Mouse (Mus musculus): ENCODE data around the gene Ptgfr. TPM values are rescaled to one million over a fixed set of nuclear protein-coding genes. Genes with fewer than 3 reads are reported as not detected.

The Ptgfr gene
- 0.25 and 0.42 TPM in 2 replicates for polyA plus RNA-seq (2012; rRNA removed)

DNA sequence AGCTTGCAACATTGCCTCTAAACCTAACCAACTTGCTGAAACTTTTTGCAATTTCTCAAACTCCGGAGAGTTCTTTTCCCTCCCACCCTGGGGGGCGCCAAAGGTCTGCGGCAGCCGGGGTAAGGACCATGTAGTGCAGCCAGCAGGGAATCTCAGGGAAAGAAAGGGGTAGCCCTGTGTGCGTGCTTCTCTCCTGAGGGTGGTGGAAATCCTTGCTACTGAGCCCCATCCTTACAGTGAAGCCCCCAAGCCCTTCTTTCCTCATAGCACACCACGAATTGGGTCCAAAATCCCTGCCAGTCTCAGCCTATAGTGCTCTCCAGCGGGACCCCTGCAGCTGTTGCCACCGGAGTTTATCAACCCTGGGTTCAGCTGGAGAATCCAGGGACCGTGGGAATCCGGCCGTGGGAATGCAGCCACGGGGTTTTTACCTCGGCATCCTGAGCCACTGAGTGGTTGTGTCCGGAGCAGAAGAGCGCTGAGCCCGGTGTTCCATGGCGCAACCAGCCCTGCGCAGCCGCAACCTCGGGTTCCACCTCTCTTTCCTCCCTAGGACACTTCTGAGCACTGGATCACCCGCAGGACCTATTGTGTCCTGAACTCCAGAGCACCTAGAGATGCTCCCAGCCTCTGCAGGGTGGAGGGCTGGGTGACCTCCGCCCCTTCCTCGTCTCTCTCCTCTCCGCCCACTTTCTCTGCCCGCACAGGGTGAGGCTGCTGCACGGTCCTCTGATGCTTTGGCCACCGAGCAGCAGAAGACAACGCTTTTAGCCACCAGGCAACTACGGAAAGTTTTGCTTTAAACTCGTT is at the start of gene Ptgfr:
Gene Ptgfr (minus strand): TSS at position 760 of the 810 bp plus-strand sequence.
- DNase-seq (ENCODE audit: low read depth): peak; percentile 61
- peak; percentile 44; the same call in 1 of the 2 replicates for TF ChIP-seq CTCF (IDR thresholded peaks at IDR 0.05; ENCODE audit: borderline replicate concordance, extremely low read depth, insufficient read depth, insufficient read length)
- TF ChIP-seq POLR2A (IDR thresholded peaks at IDR 0.05; ENCODE audit: borderline replicate concordance, extremely low read depth, insufficient read depth, insufficient read length, poor library complexity, severe bottlenecking): no peak

DNA sequence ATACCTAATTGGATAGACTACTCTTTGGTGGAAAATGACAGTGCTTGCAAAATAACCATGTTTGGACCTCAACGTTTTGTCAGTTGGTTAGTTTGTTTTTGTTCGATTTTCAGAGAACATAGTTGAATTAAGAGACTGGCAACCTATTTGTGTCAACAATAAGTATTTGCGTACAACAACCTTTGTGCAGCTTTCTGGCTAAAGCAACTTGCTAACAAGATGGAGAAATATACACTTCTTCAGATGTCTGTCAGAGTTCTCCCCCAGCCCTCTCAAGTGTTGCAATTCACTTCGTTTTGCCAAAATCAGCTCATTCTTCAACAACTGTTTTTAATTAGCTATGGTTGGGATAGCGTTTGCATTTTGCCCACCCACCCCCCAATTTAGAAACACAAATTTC is 46.5 kb upstream of the Ptgfr start:
- TF ChIP-seq POLR2A (IDR thresholded peaks at IDR 0.05; ENCODE audit: borderline replicate concordance, extremely low read depth, insufficient read depth, insufficient read length, poor library complexity, severe bottlenecking) (no peak), CTCF (IDR thresholded peaks at IDR 0.05; ENCODE audit: borderline replicate concordance, extremely low read depth, insufficient read depth, insufficient read length) (no peak)
- no peak for DNase-seq (ENCODE audit: low read depth)

DNA sequence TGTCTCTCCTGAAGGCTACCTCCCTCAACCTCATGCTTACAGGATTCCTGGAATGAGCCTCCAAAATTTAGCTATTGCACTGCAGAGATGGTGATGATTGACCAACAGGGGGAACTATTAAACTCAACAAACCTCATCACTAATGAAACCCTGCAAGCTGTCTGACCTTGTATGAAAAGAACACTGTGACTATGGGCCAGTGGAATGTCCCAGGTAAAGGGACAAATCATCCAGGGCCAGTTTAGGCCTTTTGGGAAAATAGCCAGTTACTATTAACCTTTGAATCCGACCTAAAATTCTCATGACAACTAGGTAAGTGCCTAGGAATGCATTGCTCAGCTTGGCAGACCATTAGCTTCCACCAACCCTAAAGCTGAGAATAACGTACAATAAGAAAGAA is 42.6 kb upstream of the Ptgfr start:
- TF ChIP-seq CTCF (IDR thresholded peaks at IDR 0.05; ENCODE audit: borderline replicate concordance, extremely low read depth, insufficient read depth, insufficient read length): no peak
- no peak for TF ChIP-seq POLR2A (IDR thresholded peaks at IDR 0.05; ENCODE audit: borderline replicate concordance, extremely low read depth, insufficient read depth, insufficient read length, poor library complexity, severe bottlenecking)
- DNase-seq (ENCODE audit: low read depth): no peak

DNA sequence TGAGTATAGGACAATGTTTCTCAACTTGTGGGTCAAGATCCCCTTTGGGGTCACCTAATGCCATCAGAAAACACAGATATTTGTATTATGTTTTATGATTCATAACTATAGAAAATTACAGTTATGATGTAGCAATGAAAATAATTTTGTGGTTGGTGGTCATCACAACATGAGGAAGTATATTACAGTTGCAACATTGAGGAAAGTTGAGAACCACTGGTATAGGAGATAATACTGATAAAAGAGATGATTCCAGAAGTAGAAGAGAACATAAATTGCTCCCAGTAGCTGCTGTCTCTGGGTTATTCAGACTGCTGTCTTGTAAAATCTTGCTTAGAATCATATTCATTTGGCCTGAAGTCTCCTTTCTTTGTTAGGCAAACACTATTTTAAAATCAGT is 31.5 kb upstream of the Ptgfr start:
- no peak for DNase-seq (ENCODE audit: low read depth)
- TF ChIP-seq POLR2A (IDR thresholded peaks at IDR 0.05; ENCODE audit: borderline replicate concordance, extremely low read depth, insufficient read depth, insufficient read length, poor library complexity, severe bottlenecking): no peak
- no peak for TF ChIP-seq CTCF (IDR thresholded peaks at IDR 0.05; ENCODE audit: borderline replicate concordance, extremely low read depth, insufficient read depth, insufficient read length)

DNA sequence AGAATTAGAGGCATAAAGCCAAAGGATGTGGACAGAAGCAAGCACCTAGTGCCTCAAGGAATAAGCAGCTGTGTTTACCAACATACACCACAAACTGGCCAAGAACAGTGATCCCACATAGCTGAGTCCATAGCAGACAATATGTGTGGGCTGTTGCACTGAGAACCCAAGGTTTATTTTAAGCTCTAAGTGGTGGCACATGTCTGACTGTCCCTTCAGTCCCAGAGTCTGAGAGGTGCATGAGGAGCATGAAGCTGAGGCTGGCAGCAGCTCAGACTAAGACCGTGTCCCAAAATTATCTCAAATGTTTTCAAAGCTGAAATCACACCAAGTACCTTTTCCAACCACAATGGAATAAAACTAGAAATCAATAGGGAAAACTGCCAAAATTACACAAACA is 13.9 kb upstream of the Ptgfr start:
- no peak for TF ChIP-seq POLR2A (IDR thresholded peaks at IDR 0.05; ENCODE audit: borderline replicate concordance, extremely low read depth, insufficient read depth, insufficient read length, poor library complexity, severe bottlenecking)
- no peak for TF ChIP-seq CTCF (IDR thresholded peaks at IDR 0.05; ENCODE audit: borderline replicate concordance, extremely low read depth, insufficient read depth, insufficient read length)

DNA sequence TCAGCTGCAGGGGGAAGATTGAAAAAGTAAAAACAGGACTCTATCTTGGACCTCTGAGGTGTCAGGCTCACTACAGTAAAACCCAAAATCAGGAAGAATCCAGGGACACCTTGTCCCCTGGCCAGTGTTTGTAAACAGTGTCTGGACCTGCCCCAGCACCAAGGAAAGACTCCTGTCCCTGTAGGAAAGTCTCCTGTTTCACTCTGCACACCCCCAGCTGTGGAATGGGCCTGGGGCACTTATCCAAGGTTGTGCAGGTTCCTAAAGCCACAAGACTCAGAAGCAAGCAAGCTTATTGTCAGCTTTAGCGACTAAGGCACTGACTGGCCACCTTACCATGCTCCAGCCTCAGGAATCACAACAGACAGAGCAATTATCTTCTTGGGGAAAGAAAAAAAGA is 13.2 kb upstream of the Ptgfr start:
- TF ChIP-seq POLR2A (IDR thresholded peaks at IDR 0.05; ENCODE audit: borderline replicate concordance, extremely low read depth, insufficient read depth, insufficient read length, poor library complexity, severe bottlenecking) (no peak), CTCF (IDR thresholded peaks at IDR 0.05; ENCODE audit: borderline replicate concordance, extremely low read depth, insufficient read depth, insufficient read length) (no peak)
- DNase-seq (ENCODE audit: low read depth): no peak

More for the DNA sequence above, 13.9 kb upstream of the Ptgfr start:
- no peak for DNase-seq (ENCODE audit: low read depth)

DNA sequence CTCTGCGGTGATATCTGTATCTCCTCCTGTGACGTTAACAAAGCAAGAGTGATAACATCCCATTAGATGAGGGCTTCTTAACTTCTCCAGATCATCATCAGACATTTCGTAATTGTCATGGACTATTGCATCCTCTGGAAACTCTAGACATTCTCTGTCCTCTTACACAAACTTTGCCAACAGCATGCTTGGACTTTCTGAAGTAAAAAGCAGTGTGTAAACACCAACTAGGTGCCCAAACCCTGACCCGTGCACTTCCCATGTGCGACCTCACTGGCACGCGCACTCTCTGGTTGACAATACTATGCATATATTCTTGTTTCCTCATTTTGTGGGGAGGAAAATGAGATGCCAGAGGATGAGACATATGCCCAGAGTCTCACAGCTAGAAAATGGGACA is 8.9 kb upstream of the Ptgfr start:
- no peak for DNase-seq (ENCODE audit: low read depth)
- no peak for TF ChIP-seq POLR2A (IDR thresholded peaks at IDR 0.05; ENCODE audit: borderline replicate concordance, extremely low read depth, insufficient read depth, insufficient read length, poor library complexity, severe bottlenecking)
- no peak for TF ChIP-seq CTCF (IDR thresholded peaks at IDR 0.05; ENCODE audit: borderline replicate concordance, extremely low read depth, insufficient read depth, insufficient read length)

DNA sequence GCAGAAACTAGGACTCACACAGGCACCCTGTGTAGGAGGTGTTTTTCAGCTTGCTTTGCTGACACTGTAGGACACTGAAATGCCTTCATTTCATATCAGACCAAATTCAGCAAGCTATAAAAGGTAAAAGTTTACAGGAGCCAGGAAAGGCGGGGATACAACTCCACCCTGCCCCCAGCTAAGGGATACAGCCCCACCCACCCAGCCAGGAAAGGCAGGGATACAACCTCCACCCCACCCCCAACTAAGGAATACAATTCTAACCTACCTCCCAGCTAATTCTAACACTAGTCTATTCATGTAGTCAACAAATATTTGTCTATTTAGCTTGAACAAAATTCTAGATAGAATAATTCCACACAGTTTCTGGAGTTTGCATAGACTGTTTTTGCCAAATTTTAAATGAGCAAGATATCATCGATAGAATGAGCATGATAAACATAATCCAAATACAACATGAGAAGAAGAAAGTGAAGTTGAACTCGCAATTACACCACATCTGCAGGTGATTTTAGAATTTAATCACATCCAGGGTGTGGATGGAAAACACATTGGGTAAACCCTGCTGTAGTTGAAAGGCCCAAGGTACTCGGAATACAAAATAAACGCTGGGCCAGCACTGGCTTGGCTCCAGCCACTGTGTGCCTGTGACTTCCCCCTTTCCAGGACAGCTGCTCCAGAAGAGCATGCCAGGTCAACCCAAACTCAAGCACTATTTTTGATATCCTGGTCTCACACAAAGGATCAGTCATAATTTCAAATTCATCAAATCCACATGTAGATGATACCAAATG is 7.1 kb upstream of the Ptgfr start:
- TF ChIP-seq CTCF (IDR thresholded peaks at IDR 0.05; ENCODE audit: borderline replicate concordance, extremely low read depth, insufficient read depth, insufficient read length) (no peak), POLR2A (IDR thresholded peaks at IDR 0.05; ENCODE audit: borderline replicate concordance, extremely low read depth, insufficient read depth, insufficient read length, poor library complexity, severe bottlenecking) (no peak)
- no peak for DNase-seq (ENCODE audit: low read depth)

DNA sequence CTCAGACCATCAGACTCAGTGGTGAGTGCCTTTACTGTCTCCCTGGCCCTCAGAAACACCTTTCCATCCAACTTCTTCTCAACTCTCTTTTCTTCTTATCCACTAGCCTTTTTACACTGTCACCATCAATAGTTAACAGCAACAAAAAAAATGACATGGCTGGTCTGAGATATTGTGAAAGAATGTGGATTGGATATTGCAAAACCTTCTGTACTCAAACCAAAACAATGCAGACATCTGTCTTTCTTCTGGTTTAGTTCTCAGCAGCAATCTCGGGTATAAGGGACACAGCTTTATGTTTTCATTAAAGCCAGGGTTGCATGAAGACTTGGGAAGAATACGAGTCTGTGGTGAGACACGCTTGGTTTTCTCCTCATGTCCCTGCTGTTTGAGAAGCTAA is 3.3 kb upstream of the Ptgfr start:
- TF ChIP-seq CTCF (IDR thresholded peaks at IDR 0.05; ENCODE audit: borderline replicate concordance, extremely low read depth, insufficient read depth, insufficient read length): no peak
- no peak for TF ChIP-seq POLR2A (IDR thresholded peaks at IDR 0.05; ENCODE audit: borderline replicate concordance, extremely low read depth, insufficient read depth, insufficient read length, poor library complexity, severe bottlenecking)
- no peak for DNase-seq (ENCODE audit: low read depth)

DNA sequence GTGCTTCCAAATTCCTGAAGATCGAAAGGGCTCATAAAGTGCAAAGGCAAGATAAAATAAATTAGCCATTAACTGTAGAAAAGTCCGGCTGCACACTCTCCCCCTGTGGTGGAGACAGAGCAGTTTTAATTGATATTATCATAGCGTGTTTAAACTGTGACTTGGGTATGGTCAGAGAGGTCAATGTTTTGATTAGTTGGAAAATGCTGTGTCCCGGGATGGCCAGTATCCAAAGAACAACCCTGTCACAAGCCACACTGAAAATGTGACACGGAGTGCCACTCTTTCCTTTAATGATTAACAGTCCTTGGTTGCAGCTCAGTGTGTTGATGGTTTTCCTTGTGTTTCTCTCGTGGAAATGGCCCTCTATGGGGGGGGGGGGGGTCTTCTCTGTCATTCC is 942 bp upstream of the Ptgfr start:
- no peak for DNase-seq (ENCODE audit: low read depth)
- TF ChIP-seq POLR2A (IDR thresholded peaks at IDR 0.05; ENCODE audit: borderline replicate concordance, extremely low read depth, insufficient read depth, insufficient read length, poor library complexity, severe bottlenecking) (no peak), CTCF (IDR thresholded peaks at IDR 0.05; ENCODE audit: borderline replicate concordance, extremely low read depth, insufficient read depth, insufficient read length) (no peak)

DNA sequence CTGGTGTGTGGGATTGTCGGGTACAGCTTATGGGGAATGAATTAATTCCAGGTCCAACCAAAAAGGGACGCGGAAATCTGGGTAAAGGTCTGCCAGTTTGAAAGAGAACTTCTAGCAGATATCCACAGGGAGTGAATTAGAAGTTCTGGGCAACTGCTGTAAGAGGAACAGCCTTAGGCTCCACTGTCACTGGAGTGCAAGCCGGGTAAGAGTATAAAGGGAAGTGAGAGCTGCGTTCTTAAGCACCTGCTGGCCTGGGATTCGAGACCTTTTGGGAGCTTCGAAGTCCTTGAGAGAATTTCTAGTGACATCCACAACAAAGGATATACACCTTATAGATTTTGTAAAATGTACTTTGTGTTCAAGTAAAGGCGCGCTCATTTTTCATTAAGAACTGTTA is 319 bp upstream of the Ptgfr start:
- TF ChIP-seq CTCF (IDR thresholded peaks at IDR 0.05; ENCODE audit: borderline replicate concordance, extremely low read depth, insufficient read depth, insufficient read length): no peak
- no peak for TF ChIP-seq POLR2A (IDR thresholded peaks at IDR 0.05; ENCODE audit: borderline replicate concordance, extremely low read depth, insufficient read depth, insufficient read length, poor library complexity, severe bottlenecking)
- peak; percentile 7 for DNase-seq (ENCODE audit: low read depth)
